Mouse (Mus musculus) bone marrow macrophage, adult 2 months (primary cell): ENCODE measurements around the gene Swt1. TPM values are rescaled to one million over a fixed set of nuclear protein-coding genes. Genes with fewer than 3 reads are reported as not detected.
"Not testable (repeated sequence)": the region's sequence is repeated elsewhere in the genome, so short reads cannot be mapped to it uniquely, and the experiment has no call there.

Experiments
- H3K27ac ChIP-seq: 2 replicates; pipeline ENCODE4 v1.5.1; 2012; ENCODE audit warnings: low read depth, low read length; ENCODE audit not compliant: insufficient read depth
- H3K4me1 ChIP-seq: 2 replicates; pipeline ENCODE4 v1.6.1; 2012; ENCODE audit warnings: low read length; ENCODE audit not compliant: control insufficient read depth, insufficient read depth
- H3K4me3 ChIP-seq: 2 replicates; pipeline ENCODE4 v1.5.1; 2012; ENCODE audit warnings: mild to moderate bottlenecking, low read length, moderate library complexity; ENCODE audit not compliant: insufficient read depth
- CTCF ChIP-seq: IDR thresholded peaks from 2 replicates; pipeline ENCODE4 v1.5.1; 2012; ENCODE audit warnings: low read depth, mild to moderate bottlenecking, low read length, moderate library complexity
- POLR2A ChIP-seq: IDR thresholded peaks from 2 replicates; pipeline ENCODE4 v1.6.1; 2012; ENCODE audit warnings: mild to moderate bottlenecking, low read depth, low read length, borderline replicate concordance
- polyA plus RNA-seq: library from polyadenylated mRNA; stranded (reverse); fragments of >200 nt; gene quantifications from 2 replicates; pipeline ENCODE4 v1.2.4, GENCODE M21; 2012; ENCODE audit not compliant: missing spikeins, insufficient read depth, insufficient read length

Gene Swt1
- polyA plus RNA-seq = 17.3 and 17.4 TPM in 2 replicates

DNA sequence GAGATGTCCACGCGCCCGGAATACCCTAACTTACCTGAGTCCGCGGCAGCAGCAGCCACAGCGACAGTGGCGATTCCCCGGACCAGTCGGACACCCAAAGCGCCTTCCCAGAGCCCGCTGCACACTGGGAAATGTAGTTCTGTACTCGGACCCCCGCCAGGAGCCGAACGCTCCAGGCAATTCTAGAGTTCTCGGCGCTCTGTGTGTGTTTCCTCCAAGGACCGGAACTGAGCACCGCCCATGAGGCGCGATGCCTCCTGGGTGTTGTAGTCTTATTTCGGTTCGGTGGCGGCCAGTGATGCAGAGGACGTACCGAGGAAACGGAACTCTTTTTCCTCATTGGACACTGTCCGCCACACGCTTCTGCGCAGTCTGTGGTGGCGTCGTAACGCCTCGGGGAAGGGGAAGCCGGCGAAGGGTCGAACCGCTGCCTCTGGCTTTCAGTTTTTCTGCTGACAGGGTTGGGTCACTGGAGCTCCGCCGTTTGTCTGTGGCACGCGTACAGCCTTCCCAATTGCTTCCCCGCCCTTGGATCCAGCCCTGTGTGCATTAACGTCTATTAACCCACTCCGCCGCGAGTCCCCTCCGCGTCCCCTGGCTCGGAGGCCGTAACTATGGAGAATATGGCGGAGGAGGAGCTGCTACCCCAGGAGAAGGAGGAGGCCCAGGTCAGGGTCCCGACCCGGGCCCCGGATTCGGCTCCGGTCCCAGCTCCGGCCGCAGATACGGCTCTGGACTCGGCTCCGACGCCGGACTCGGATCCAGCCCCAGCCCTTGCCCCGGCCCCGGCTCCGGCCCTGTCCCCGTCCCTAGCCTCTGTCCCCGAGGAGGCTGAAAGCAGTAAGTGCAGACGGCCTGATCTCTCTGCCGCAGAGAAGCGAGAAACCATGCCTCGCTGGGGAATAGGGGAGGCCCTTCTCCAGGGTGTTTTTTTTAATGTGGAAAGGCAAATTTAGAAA, at the start of gene Swt1, which contains the start of gene Trmt1l:
Swt1 (minus strand) TSS at position 193 of the 959 bp plus-strand sequence.
Trmt1l (plus strand) TSS at position 280 of the 959 bp plus-strand sequence.
- H3K27ac ChIP-seq = peak within 1 kb of the TSS; percentile 93
- H3K4me1 ChIP-seq = peaks cover 9% of the 10 kb centered on the region
- H3K4me3 ChIP-seq = peak within 1 kb of the TSS; percentile 93
- TF ChIP-seq CTCF (no peak), POLR2A (peak; percentile 94)

DNA sequence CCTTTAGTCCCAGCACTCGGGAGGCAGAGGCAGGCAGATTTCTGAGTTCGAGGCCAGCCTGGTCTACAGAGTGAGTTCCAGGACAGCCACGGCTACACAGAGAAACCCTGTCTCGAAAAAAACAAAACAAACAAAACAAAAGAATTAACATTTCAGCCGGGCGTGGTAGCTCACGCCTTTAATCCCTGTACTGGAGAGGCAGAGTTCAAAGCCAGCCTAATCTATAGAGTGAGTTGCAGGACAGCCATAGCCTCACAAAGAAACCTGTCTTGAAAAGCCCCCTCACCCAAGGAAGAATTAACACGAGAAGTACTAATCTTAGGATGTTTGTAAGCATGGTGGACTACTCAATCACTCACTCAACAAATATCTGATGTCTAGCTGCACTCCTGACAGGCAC, 44.1 kb upstream of the Swt1 start:
- not testable (repeated sequence) for H3K4me1 ChIP-seq, H3K27ac ChIP-seq, H3K4me3 ChIP-seq

DNA sequence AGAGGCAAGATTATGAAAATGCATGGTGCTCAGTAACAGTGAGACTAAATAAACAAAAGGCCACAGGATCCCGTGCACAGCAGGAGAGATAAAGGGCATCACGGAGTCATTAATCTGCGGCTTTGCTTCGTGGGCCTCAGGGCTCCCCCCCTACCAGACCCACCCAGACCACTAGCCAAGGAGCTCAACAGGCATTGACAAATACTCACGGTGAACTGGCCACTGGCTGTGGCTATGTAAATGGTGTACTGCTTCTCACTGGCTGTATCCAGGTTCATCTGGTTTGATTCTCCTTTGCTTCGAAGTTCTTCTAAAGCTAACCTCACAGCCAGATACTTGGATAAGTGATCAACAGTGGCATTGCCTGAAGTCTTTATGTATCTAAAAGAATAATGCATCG, 43.2 kb upstream of the Swt1 start:
- no peak overlapping the region for H3K27ac ChIP-seq
- H3K4me1 ChIP-seq = no peaks in the 10 kb centered on the region
- H3K4me3 ChIP-seq = no peak overlapping the region
- no peak for TF ChIP-seq CTCF
- no peak for TF ChIP-seq POLR2A

DNA sequence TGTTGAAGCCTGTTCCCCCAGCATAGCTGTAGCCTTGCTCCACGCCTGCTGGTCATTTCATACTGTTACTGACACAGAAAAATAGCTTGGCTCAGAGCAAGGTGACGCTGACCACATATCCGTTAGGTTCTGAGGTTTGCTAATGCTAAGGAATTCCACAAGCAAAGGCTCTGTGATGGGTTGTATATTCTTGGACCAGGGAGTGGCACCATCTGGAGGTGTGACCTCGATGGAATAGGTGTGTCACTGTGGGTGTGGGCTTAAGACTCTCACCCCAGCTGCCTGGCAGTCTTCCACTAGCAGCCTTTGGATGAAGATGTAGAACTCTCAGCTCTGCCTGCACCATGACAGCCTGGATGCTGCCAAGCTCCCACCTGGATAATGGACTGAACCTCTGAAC, 38.3 kb upstream of the Swt1 start:
- Histone ChIP-seq H3K4me1 (no peaks in the 10 kb centered on the region), H3K27ac (no peak overlapping the region), H3K4me3 (no peak overlapping the region)
- TF ChIP-seq CTCF = no peak
- no peak for TF ChIP-seq POLR2A

DNA sequence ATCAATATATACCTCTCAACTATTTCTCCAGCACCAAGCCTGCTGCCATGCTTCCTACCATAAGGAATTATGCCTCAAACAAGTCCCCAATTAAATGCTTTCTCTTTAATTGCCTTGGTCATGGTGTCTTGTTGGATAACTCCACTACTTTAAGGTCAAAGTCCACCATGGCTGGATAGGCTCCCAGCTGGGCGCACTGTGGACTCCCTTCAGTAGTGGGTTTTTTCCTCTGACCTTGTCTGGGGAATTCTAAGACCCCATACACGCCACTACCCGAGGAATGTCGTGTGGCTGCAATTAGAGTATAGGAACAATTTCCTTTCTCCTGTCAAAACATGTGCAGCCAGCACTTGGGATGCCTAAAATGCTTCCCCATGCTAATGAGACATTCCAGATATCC, 36.7 kb upstream of the Swt1 start:
- no peaks in the 10 kb centered on the region for H3K4me1 ChIP-seq

DNA sequence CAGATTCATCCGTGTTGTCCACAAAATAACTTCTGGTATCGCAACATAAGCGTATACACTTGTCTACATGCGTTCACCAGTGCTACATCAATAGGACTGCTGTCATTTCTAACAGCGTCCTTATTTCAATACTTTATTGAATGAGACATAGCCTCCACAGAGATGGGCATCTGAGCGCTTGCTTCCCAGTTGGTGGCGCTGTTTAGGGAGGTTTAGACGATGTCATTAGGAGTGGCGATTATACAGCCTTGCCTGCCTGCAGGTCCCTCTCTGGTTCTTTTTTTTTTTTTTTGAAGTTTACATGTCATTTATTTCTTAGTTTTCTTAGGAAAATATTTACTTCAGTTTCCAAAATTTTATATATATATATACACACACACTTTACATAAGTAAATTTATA, 33.0 kb upstream of the Swt1 start:
- TF ChIP-seq CTCF = no peak
- no peak for TF ChIP-seq POLR2A
- H3K27ac ChIP-seq = no peak overlapping the region
- peaks cover 9% of the 10 kb centered on the region for H3K4me1 ChIP-seq
- no peak overlapping the region for H3K4me3 ChIP-seq

More for the DNA sequence above, 36.7 kb upstream of the Swt1 start:
- no peak overlapping the region for H3K4me3 ChIP-seq
- no peak overlapping the region for H3K27ac ChIP-seq
- TF ChIP-seq CTCF (no peak), POLR2A (no peak)

DNA sequence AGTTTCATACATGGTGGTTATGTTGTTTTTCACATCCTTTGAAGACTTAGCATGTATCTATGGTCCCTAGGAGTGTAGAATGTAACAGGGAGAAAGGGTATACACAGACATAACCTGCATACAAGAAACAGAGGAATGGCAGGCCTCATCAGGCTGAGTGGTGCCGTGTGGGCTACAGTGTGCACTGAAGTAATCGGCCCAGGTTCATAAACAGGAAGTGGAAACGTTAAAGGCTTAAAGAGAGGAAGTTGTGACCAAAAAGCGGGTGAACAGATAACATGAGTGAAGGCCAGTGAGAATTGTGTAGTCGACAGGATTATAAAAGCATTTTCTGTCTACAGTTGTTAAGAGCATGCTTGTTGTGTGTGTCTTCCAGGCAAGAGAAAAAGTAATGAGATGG, 28.8 kb upstream of the Swt1 start:
- H3K4me3 ChIP-seq = no peak overlapping the region
- TF ChIP-seq CTCF (no peak), POLR2A (no peak)

DNA sequence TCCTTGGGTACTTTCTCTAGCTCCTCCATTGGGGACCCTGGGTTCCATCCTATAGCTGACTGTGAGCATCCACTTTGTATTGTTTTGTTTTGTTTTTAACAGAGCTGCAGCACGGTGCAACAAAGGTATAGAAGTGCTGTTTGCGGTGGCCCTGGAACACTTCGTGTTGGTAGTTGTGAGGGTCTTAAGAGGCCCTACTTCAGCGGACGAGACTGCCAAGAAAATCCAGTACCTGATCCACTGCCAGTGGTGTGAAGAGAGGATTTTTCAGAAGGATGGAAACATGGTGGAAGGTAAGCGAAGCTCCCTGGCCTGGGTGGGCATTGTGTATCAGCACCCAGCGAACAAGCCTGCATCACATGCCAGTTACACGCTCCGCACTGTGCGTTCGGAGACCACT, 23.7 kb upstream of the Swt1 start:
- H3K4me3 ChIP-seq = no peak overlapping the region
- no peak for TF ChIP-seq POLR2A
- TF ChIP-seq CTCF = no peak
- H3K27ac ChIP-seq = no peak overlapping the region
- H3K4me1 ChIP-seq = peaks cover 4% of the 10 kb centered on the region; the same call in 1 of the 2 replicates

More for the DNA sequence above, 28.8 kb upstream of the Swt1 start:
- H3K4me1 ChIP-seq = peaks cover 9% of the 10 kb centered on the region
- H3K27ac ChIP-seq = 0 out of 2 replicates have a peak overlapping the region, but pooled peaks have one; percentile 5

DNA sequence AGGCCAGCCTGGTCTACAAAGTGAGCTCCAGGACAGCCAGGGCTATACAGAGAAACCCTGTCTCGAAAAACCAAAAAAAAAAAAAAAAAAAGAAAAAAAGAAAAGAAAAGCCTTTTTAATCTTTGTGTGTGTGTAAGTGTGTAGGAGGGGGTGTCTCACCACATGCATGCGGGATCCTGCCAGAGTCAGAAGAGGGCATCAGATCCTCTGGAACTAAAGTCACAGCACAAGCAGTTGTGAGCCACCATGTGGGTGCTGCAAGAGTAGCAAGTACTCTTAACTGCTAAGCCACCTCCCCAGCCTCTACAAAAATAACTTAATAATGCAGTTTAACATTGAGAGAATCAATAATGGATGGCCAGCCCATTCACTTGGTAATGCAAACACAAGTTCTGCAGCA, 22.6 kb upstream of the Swt1 start:
- H3K27ac ChIP-seq = no peak overlapping the region
- no peak overlapping the region for H3K4me3 ChIP-seq
- no peaks in the 10 kb centered on the region for H3K4me1 ChIP-seq
- TF ChIP-seq POLR2A (no peak), CTCF (no peak)

DNA sequence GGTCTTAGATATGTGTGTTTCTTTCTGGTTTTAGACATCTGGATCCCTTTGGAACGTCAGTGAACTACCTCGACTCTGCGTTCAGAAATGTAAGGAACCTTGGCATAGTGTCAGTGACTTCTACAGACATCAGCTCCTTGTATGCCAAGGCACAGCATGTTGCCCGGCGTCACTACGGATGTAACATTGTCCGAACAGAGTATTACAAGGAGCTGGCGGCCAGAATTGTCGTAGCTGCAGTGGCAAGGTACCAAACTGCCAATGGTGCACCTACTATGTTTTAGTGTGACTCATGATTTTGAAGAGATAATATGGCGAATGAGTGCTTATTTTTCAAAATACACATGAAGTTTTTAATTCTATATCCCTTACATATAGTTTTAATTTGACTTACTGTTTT, 21.6 kb upstream of the Swt1 start:
- TF ChIP-seq CTCF = no peak
- H3K27ac ChIP-seq = no peak overlapping the region
- no peaks in the 10 kb centered on the region for H3K4me1 ChIP-seq
- H3K4me3 ChIP-seq = no peak overlapping the region
